Mouse (Mus musculus) lung, embryonic 14.5 days (tissue): ENCODE results near the gene Lpar5. TPM values are rescaled to one million over a fixed set of nuclear protein-coding genes. Genes with fewer than 3 reads are reported as not detected.

Experiments
- ATAC-seq: fragments of 200-750 bp; cut with Nextera tagmentation; 2 replicates; pipeline ENCODE4 v1.8.0; 2017; ENCODE audit warnings: mild to moderate bottlenecking, moderate TSS enrichment, moderate library complexity; ENCODE audit not compliant: insufficient read depth
- DNase-seq: peaks from one replicate; pipeline ENCODE4 v3.0.0-alpha.2; 2015
- H3K27ac ChIP-seq: fragments of 300-500 bp; sonication (generic); 2 replicates; pipeline ENCODE4 v1.5.1; 2014; ENCODE audit warnings: low read depth, mild to moderate bottlenecking, moderate library complexity
- H3K27me3 ChIP-seq: fragments of 300-500 bp; sonication (generic); 2 replicates; pipeline ENCODE4 v1.6.1; 2014; ENCODE audit warnings: low read length, control low read depth; ENCODE audit not compliant: insufficient read depth
- H3K36me3 ChIP-seq: fragments of 300-500 bp; sonication (generic); 2 replicates; pipeline ENCODE4 v1.6.1; 2014; ENCODE audit warnings: control low read depth; ENCODE audit not compliant: insufficient read depth
- H3K4me1 ChIP-seq: fragments of 300-500 bp; sonication (generic); 2 replicates; pipeline ENCODE4 v1.6.1; 2014; ENCODE audit warnings: antibody characterized with exemption, control low read depth; ENCODE audit not compliant: insufficient read depth
- H3K4me2 ChIP-seq: fragments of 300-500 bp; sonication (generic); 2 replicates; pipeline ENCODE4 v1.6.1; 2014; ENCODE audit warnings: mild to moderate bottlenecking
- H3K4me3 ChIP-seq: fragments of 300-500 bp; sonication (generic); 2 replicates; pipeline ENCODE4 v1.5.1; 2014; ENCODE audit warnings: low read depth, low read length
- H3K9ac ChIP-seq: fragments of 300-500 bp; sonication (generic); 2 replicates; pipeline ENCODE4 v1.6.1; 2014
- H3K9me3 ChIP-seq: fragments of 300-500 bp; sonication (generic); 2 replicates; pipeline ENCODE4 v1.6.1; 2016; ENCODE audit warnings: low read depth, low read length, control low read depth
- CTCF ChIP-seq: IDR thresholded peaks from 2 replicates; pipeline ENCODE4 v1.5.1; 2016; ENCODE audit warnings: antibody characterized with exemption, low read depth
- WGBS: fragments of 180-500 bp; shearing (Covaris S2); extraction: QIAGEN DNeasy Blood & Tissue Kit; methylation state at CpG from one replicate; pipeline ENCODE4 v1.1.7; 2014; 5-methylcytosine and 5-hydroxymethylcytosine counted together
- polyA plus RNA-seq: library from polyadenylated mRNA; unstranded; fragments of >200 nt; fragmentation: Nextera tagmentation; extraction: Ambion mirVana; gene quantifications from 2 replicates; pipeline ENCODE4 v1.2.1, GENCODE M21; 2014

The Lpar5 gene
- polyA plus RNA-seq, 1 experiment from 2014 or later: 0.49 TPM

GRCm38 (mm10) chr6:125082801-125083386 is 15.2 kb downstream of the Lpar5 start:
- Histone ChIP-seq H3K27ac (no peak overlapping the region), H3K9me3 (no peaks in the 10 kb centered on the region), H3K27me3 (no peaks in the 10 kb centered on the region), H3K4me2 (no peak overlapping the region), H3K4me3 (no peak overlapping the region), H3K4me1 (peaks cover 5% of the 10 kb centered on the region; the same call in 1 of the 2 replicates), H3K36me3 (no peaks in the 10 kb centered on the region), H3K9ac (no peak overlapping the region)
- no peak for ATAC-seq
- DNase-seq: no peak
- WGBS: 80% methylated on average over 7 of the region's 7 CpGs
- no peak for TF ChIP-seq CTCF

- Histone ChIP-seq H3K4me3 (no peak overlapping the region), H3K9ac (no peak overlapping the region), H3K9me3 (no peaks in the 10 kb centered on the region), H3K4me1 (peaks cover 8% of the 10 kb centered on the region), H3K36me3 (no peaks in the 10 kb centered on the region), H3K4me2 (no peak overlapping the region), H3K27me3 (no peaks in the 10 kb centered on the region), H3K27ac (no peak overlapping the region)
- ATAC-seq (peak; percentile 9), DNase-seq (peak; percentile 91)
- peak; percentile 95 for TF ChIP-seq CTCF
- 4% methylated on average over 4 of the region's 4 CpGs for WGBS
Observed at GRCm38 (mm10) chr6:125084424-125084823, 16.7 kb downstream of the Lpar5 start.

GRCm38 (mm10) chr6:125087937-125088336 is 20.2 kb downstream of the Lpar5 start:
- ATAC-seq: no peak
- H3K9me3 ChIP-seq: no peaks in the 10 kb centered on the region
- no peaks in the 10 kb centered on the region for H3K36me3 ChIP-seq
- no peak for TF ChIP-seq CTCF
- H3K27me3 ChIP-seq: no peaks in the 10 kb centered on the region
- H3K4me3 ChIP-seq: no peak overlapping the region
- no peak overlapping the region for H3K9ac ChIP-seq
- no peak overlapping the region for H3K4me2 ChIP-seq
- H3K4me1 ChIP-seq: peaks cover 17% of the 10 kb centered on the region
- 63% methylated on average over 3 of the region's 3 CpGs for WGBS
- H3K27ac ChIP-seq: peak overlapping the region; percentile 96
- DNase-seq: no peak

GRCm38 (mm10) chr6:125088561-125089321 is 21.0 kb downstream of the Lpar5 start:
- ATAC-seq: peak; percentile 80
- no peaks in the 10 kb centered on the region for H3K27me3 ChIP-seq
- H3K9me3 ChIP-seq: no peaks in the 10 kb centered on the region
- peak overlapping the region; percentile 38 for H3K9ac ChIP-seq
- WGBS: 3% methylated on average over 19 of the region's 20 CpGs
- peaks cover 17% of the 10 kb centered on the region for H3K4me1 ChIP-seq
- peak overlapping the region; percentile 96 for H3K27ac ChIP-seq
- TF ChIP-seq CTCF: peak; percentile 42
- no peak overlapping the region for H3K4me3 ChIP-seq
- H3K36me3 ChIP-seq: no peaks in the 10 kb centered on the region
- peak overlapping the region; percentile 58 for H3K4me2 ChIP-seq
- peak; percentile 91 for DNase-seq

- Histone ChIP-seq H3K36me3 (no peaks in the 10 kb centered on the region), H3K27me3 (no peaks in the 10 kb centered on the region), H3K9me3 (no peaks in the 10 kb centered on the region), H3K4me1 (peaks cover 17% of the 10 kb centered on the region), H3K4me3 (peak overlapping the region; percentile 21), H3K4me2 (peak overlapping the region; percentile 58), H3K9ac (peak overlapping the region; percentile 38; the same call in 1 of the 2 replicates), H3K27ac (peak overlapping the region; percentile 96)
- TF ChIP-seq CTCF: no peak
- WGBS: 1% methylated on average over 15 of the region's 15 CpGs
- ATAC-seq (peak; percentile 69), DNase-seq (peak; percentile 88)
Observed at GRCm38 (mm10) chr6:125089521-125090321, 22.0 kb downstream of the Lpar5 start.

- DNase-seq: no peak
- H3K27ac ChIP-seq: peak overlapping the region; percentile 96
- H3K36me3 ChIP-seq: no peaks in the 10 kb centered on the region
- no peak overlapping the region for H3K4me3 ChIP-seq
- H3K27me3 ChIP-seq: no peaks in the 10 kb centered on the region
- TF ChIP-seq CTCF: no peak
- 49% methylated on average over 10 of the region's 10 CpGs for WGBS
- no peak overlapping the region for H3K9ac ChIP-seq
- ATAC-seq: no peak
- no peaks in the 10 kb centered on the region for H3K9me3 ChIP-seq
- H3K4me2 ChIP-seq: peak overlapping the region; percentile 58
- H3K4me1 ChIP-seq: peaks cover 17% of the 10 kb centered on the region
Observed at GRCm38 (mm10) chr6:125090341-125091085, 22.8 kb downstream of the Lpar5 start.
